Mouse (Mus musculus): ENCODE measurements around the gene Ahcy.

Ahcy gene

GRCm38 (mm10) chr2:155073978-155074765, at the start of gene Ahcy:
TSS of gene Ahcy (minus strand) at chr2:155074497.
- peak; percentile 78 to 88 for DNase-seq (ENCODE audit: low read depth in 2 of 2, low spot score in 2 of 2)

GRCm38 (mm10) chr2:155115216-155115830, 41.0 kb upstream of the Ahcy start:
- DNase-seq (ENCODE audit: low read depth in 2 of 2, low spot score in 2 of 2), result no peak

GRCm38 (mm10) chr2:155107276-155107675, 33.0 kb upstream of the Ahcy start:
- peak in 1 of 2 experiments; percentile 8 for DNase-seq (ENCODE audit: low read depth in 2 of 2, low spot score in 2 of 2)

- no peak for DNase-seq (ENCODE audit: low read depth in 2 of 2, low spot score in 2 of 2)
Observed at GRCm38 (mm10) chr2:155103607-155104006, 29.3 kb upstream of the Ahcy start.

- no peak for DNase-seq (ENCODE audit: low read depth in 2 of 2, low spot score in 2 of 2)
Observed at GRCm38 (mm10) chr2:155101761-155102181, 27.5 kb upstream of the Ahcy start.

- DNase-seq (ENCODE audit: low read depth in 2 of 2, low spot score in 2 of 2), result no peak
Observed at GRCm38 (mm10) chr2:155100796-155101259, 26.5 kb upstream of the Ahcy start.

GRCm38 (mm10) chr2:155099994-155100795, 25.9 kb upstream of the Ahcy start:
- DNase-seq (ENCODE audit: low read depth in 2 of 2, low spot score in 2 of 2), result no peak

GRCm38 (mm10) chr2:155099421-155099820, 25.1 kb upstream of the Ahcy start:
- DNase-seq (ENCODE audit: low read depth in 2 of 2, low spot score in 2 of 2), result no peak

GRCm38 (mm10) chr2:155098720-155099380, 24.6 kb upstream of the Ahcy start:
- no peak for DNase-seq (ENCODE audit: low read depth in 2 of 2, low spot score in 2 of 2)

GRCm38 (mm10) chr2:155093418-155093817, 19.1 kb upstream of the Ahcy start:
- DNase-seq (ENCODE audit: low read depth in 2 of 2, low spot score in 2 of 2), result no peak

- DNase-seq (ENCODE audit: low read depth in 2 of 2, low spot score in 2 of 2), result no peak
Observed at GRCm38 (mm10) chr2:155091743-155092075, 17.4 kb upstream of the Ahcy start.

GRCm38 (mm10) chr2:155090909-155091742, 16.8 kb upstream of the Ahcy start:
- no peak for DNase-seq (ENCODE audit: low read depth in 2 of 2, low spot score in 2 of 2)

- DNase-seq (ENCODE audit: low read depth in 2 of 2, low spot score in 2 of 2), result no peak
Observed at GRCm38 (mm10) chr2:155088264-155088663, 14.0 kb upstream of the Ahcy start.

GRCm38 (mm10) chr2:155086328-155086727, 12.0 kb upstream of the Ahcy start:
- DNase-seq (ENCODE audit: low read depth in 2 of 2, low spot score in 2 of 2), result no peak

GRCm38 (mm10) chr2:155084546-155084945, 10.2 kb upstream of the Ahcy start:
- DNase-seq (ENCODE audit: low read depth in 2 of 2, low spot score in 2 of 2), result no peak

- peak; percentile 60 to 68 for DNase-seq (ENCODE audit: low read depth in 2 of 2, low spot score in 2 of 2)
Observed at GRCm38 (mm10) chr2:155082121-155082803, 8.0 kb upstream of the Ahcy start.

- no peak for DNase-seq (ENCODE audit: low read depth in 2 of 2, low spot score in 2 of 2)
Observed at GRCm38 (mm10) chr2:155081056-155081455, 6.8 kb upstream of the Ahcy start.

GRCm38 (mm10) chr2:155080179-155080530, 5.9 kb upstream of the Ahcy start:
- DNase-seq (ENCODE audit: low read depth in 2 of 2, low spot score in 2 of 2), result no peak

GRCm38 (mm10) chr2:155079500-155080178, 5.3 kb upstream of the Ahcy start:
- DNase-seq (ENCODE audit: low read depth in 2 of 2, low spot score in 2 of 2), result peak; percentile 44 to 71
